Comparison of ENCODE assay signal across 8 mouse cellular contexts in genomic region chr2:34870520-34871474, GRCm38 (mm10). TPM values are rescaled to one million over a fixed set of nuclear protein-coding genes. Genes with fewer than 3 reads are reported as not detected.
DNase-seq lines count a peak whose midpoint lies in the region; ATAC-seq and TF ChIP-seq lines count a peak whose summit lies in the region.

No protein-coding gene starts in this region.

- no peaks in the 10 kb centered on the region for H3K9me3 ChIP-seq in MEL (replicated peaks; ENCODE audit: insufficient read depth, low read length)
- no peaks in the 10 kb centered on the region for H3K9me3 ChIP-seq in forebrain, postnatal 0 days (ENCODE audit: low read length)
- no peaks in the 10 kb centered on the region for H3K9me3 ChIP-seq in lung, embryonic 15.5 days

- TF ChIP-seq CTCF in MEL (IDR thresholded peaks at IDR 0.05 in 2 of 3, conservative IDR thresholded peaks at IDR 0.05 in 1 of 3; ENCODE audit: control insufficient read depth in 1 of 3, insufficient read depth in 1 of 3, low read depth in 2 of 3, low read length in 3 of 3, poor library complexity in 1 of 3, severe bottlenecking in 1 of 3): no peak
- TF ChIP-seq CTCF in cerebellum, adult 2 months (IDR thresholded peaks at IDR 0.05; ENCODE audit: borderline replicate concordance, insufficient read depth, low read depth, low read length): no peak
- peak; percentile 5 for TF ChIP-seq CTCF in forebrain, postnatal 0 days (IDR thresholded peaks at IDR 0.05; ENCODE audit: low read depth)

- peaks cover 3 to 9% of the 10 kb centered on the region in 2 experiments; a peak in 3 of 4 replicates for H3K4me1 ChIP-seq in MEL (ENCODE audit: control insufficient read depth in 1 of 2, insufficient read depth in 2 of 2, low read length in 2 of 2)
- no peaks in the 10 kb centered on the region; the same call in 1 of the 2 replicates for H3K4me1 ChIP-seq in cerebellum, adult 2 months (ENCODE audit: control insufficient read depth, insufficient read depth, low read length)
- peaks cover 8% of the 10 kb centered on the region for H3K4me1 ChIP-seq in forebrain, postnatal 0 days (ENCODE audit: insufficient read depth)
- H3K4me1 ChIP-seq in lung, embryonic 15.5 days: peaks cover 34% of the 10 kb centered on the region

- H3K27me3 ChIP-seq in MEL (ENCODE audit: control insufficient read depth in 1 of 2, insufficient read depth in 2 of 2, low read length in 2 of 2): no peaks in the 10 kb centered on the region
- no peaks in the 10 kb centered on the region for H3K27me3 ChIP-seq in cerebellum, adult 2 months (ENCODE audit: control insufficient read depth, insufficient read depth, low read length)
- peaks cover 4% of the 10 kb centered on the region; the same call in 1 of the 2 replicates for H3K27me3 ChIP-seq in forebrain, postnatal 0 days (ENCODE audit: insufficient read depth, low read length)
- H3K27me3 ChIP-seq in lung, embryonic 15.5 days: peaks cover 20% of the 10 kb centered on the region; the same call in 1 of the 2 replicates

- H3K4me3 ChIP-seq in MEL (ENCODE audit: control insufficient read depth in 1 of 2, insufficient read depth in 1 of 2, low read depth in 2 of 2, low read length in 2 of 2): peak overlapping the region; percentile 61 to 73
- peak overlapping the region; percentile 84 for H3K4me3 ChIP-seq in cerebellum, adult 2 months (replicated peaks; ENCODE audit: insufficient read depth, low read depth, low read length)
- peak overlapping the region; percentile 67 for H3K4me3 ChIP-seq in forebrain, postnatal 0 days (ENCODE audit: low read depth, low read length)
- H3K4me3 ChIP-seq in lung, embryonic 15.5 days: peak overlapping the region; percentile 94

- TF ChIP-seq RAD21 in MEL (IDR thresholded peaks at IDR 0.05; ENCODE audit: low read depth, low read length): no peak

- H3K4me2 ChIP-seq in forebrain, postnatal 0 days (ENCODE audit: low read depth): peak overlapping the region; percentile 53
- peak overlapping the region; percentile 64 for H3K4me2 ChIP-seq in lung, embryonic 15.5 days

- TF ChIP-seq EP300 in MEL (IDR thresholded peaks at IDR 0.05; ENCODE audit: low read depth in 1 of 2, low read length in 2 of 2): no peak

- H3K27ac ChIP-seq in MEL (ENCODE audit: control insufficient read depth, low read depth, low read length): peak overlapping the region; percentile 94
- peak overlapping the region; percentile 74 for H3K27ac ChIP-seq in cerebellum, adult 2 months (ENCODE audit: insufficient read depth, low read length)
- H3K27ac ChIP-seq in forebrain, postnatal 0 days (ENCODE audit: low read depth, low read length): peak overlapping the region; percentile 86
- H3K27ac ChIP-seq in lung, embryonic 15.5 days: peak overlapping the region; percentile 94

- WGBS in cerebellum, adult 2 months: under 1% methylated on average over 67 of the region's 67 CpGs
- under 1% methylated on average over 67 of the region's 67 CpGs for WGBS in forebrain, postnatal 0 days
- under 1% methylated on average over 67 of the region's 67 CpGs for WGBS in lung, embryonic 15.5 days

- H3K79me2 ChIP-seq in MEL (ENCODE audit: control insufficient read depth, insufficient read depth, low read length, poor library complexity): peaks cover 48% of the 10 kb centered on the region

- peak overlapping the region; percentile 95 for H3K9ac ChIP-seq in MEL (ENCODE audit: control insufficient read depth, low read depth, low read length, poor library complexity, severe bottlenecking)
- peak overlapping the region; percentile 79 for H3K9ac ChIP-seq in forebrain, postnatal 0 days
- peak overlapping the region; percentile 91 for H3K9ac ChIP-seq in lung, embryonic 15.5 days

- DNase-seq in MEL (ENCODE audit: low read depth, low spot score): peak; percentile 99
- peak; percentile 94 to 95 for DNase-seq in cerebellum, adult 2 months
- peak; percentile 99 for DNase-seq in forebrain, postnatal 0 days
- DNase-seq in heart, postnatal 4 days: peak; percentile 95
- DNase-seq in layer of hippocampus, adult 8-10 months (ENCODE audit: low spot score in 2 of 2): peak; percentile 94
- DNase-seq in ovary, adult 18-20 months (ENCODE audit: low spot score): peak; percentile 94
- DNase-seq in thymus, postnatal 0 days (ENCODE audit: low spot score): peak; percentile 100

- TF ChIP-seq POLR2A in MEL (IDR thresholded peaks at IDR 0.05; ENCODE audit: control insufficient read depth in 1 of 2, insufficient read depth in 1 of 2, low read depth in 1 of 2, low read length in 2 of 2, poor library complexity in 1 of 2): peak; percentile 95 to 97
- TF ChIP-seq POLR2A in cerebellum, adult 2 months (IDR thresholded peaks at IDR 0.05; ENCODE audit: borderline replicate concordance, insufficient read depth, low read length): peak; percentile 95

- H3K36me3 ChIP-seq in MEL (ENCODE audit: control insufficient read depth in 1 of 2, insufficient read depth in 2 of 2, low read length in 2 of 2): peaks cover 4 to 19% of the 10 kb centered on the region in 2 experiments
- H3K36me3 ChIP-seq in forebrain, postnatal 0 days (ENCODE audit: insufficient read depth): peaks cover under 1% of the 10 kb centered on the region; the same call in 1 of the 2 replicates
- H3K36me3 ChIP-seq in lung, embryonic 15.5 days: peaks cover 3% of the 10 kb centered on the region; the same call in 1 of the 2 replicates

- peak; percentile 99 for ATAC-seq in forebrain, postnatal 0 days
- peak; percentile 96 for ATAC-seq in lung, embryonic 15.5 days (ENCODE audit: borderline replicate concordance, extremely low read depth, low FRiP score, low TSS enrichment)

RNA-seq across cellular contexts. Expression of gene Cutal, which starts 3.4 kb away (rescaled TPM):
- total RNA-seq in MEL (2012; rRNA removed): not detected in 2 replicates
- not detected for polyA plus RNA-seq in MEL (2012; ENCODE audit: insufficient read depth in 1 of 2, insufficient read length in 2 of 2, low read depth in 1 of 2, low replicate concordance in 2 of 2, missing spikeins in 1 of 2)
- polyA plus RNA-seq in cerebellum, adult 2 months (2012; rRNA removed): 0.88 and 0.89 TPM in 2 replicates
- total RNA-seq in forebrain, postnatal 0 days (2014; rRNA removed): 0.38 and 0.43 TPM in 2 replicates
- polyA plus RNA-seq in forebrain, postnatal 0 days (2015; fragmentation: Nextera tagmentation; extraction: Ambion mirVana): 0.29 and 0.39 TPM in 2 replicates
- total RNA-seq in heart, postnatal 4 days (2021): under 1 TPM; 0.41 to 0.90 TPM
- under 1 TPM; 0.28 to 0.91 (median 0.43) TPM for total RNA-seq in layer of hippocampus, adult 8-10 months (2022)
- polyA plus RNA-seq in lung, embryonic 15.5 days (2015; fragmentation: Nextera tagmentation; extraction: Ambion mirVana): 0.63 and 0.75 TPM in 2 replicates
- 0.30 and 0.62 TPM in 2 replicates for polyA plus RNA-seq in thymus, postnatal 0 days (2015; fragmentation: Nextera tagmentation; extraction: Ambion mirVana)

RNA-seq across cellular contexts. Expression of gene Psmd5, which starts 4.0 kb away (rescaled TPM):
- total RNA-seq in MEL (2012; rRNA removed): 48.1 and 63.0 TPM in 2 replicates
- polyA plus RNA-seq in MEL (2012; ENCODE audit: insufficient read depth in 1 of 2, insufficient read length in 2 of 2, low read depth in 1 of 2, low replicate concordance in 2 of 2, missing spikeins in 1 of 2): 10 to 100 TPM in 1 of 2 experiments, not detected in 1; 70.3 TPM
- 47.9 and 52.9 TPM in 2 replicates for polyA plus RNA-seq in cerebellum, adult 2 months (2012; rRNA removed)
- total RNA-seq in forebrain, postnatal 0 days (2014; rRNA removed): 40.5 and 43.3 TPM in 2 replicates
- polyA plus RNA-seq in forebrain, postnatal 0 days (2015; fragmentation: Nextera tagmentation; extraction: Ambion mirVana): 84.6 and 85.2 TPM in 2 replicates
- total RNA-seq in heart, postnatal 4 days (2021): 10 to 100 TPM; 17.1 to 17.7 TPM
- 10 to 100 TPM; 40.0 to 53.1 (median 45.1) TPM for total RNA-seq in layer of hippocampus, adult 8-10 months (2022)
- 110 TPM in 2 replicates for polyA plus RNA-seq in lung, embryonic 15.5 days (2015; fragmentation: Nextera tagmentation; extraction: Ambion mirVana)
- polyA plus RNA-seq in thymus, postnatal 0 days (2015; fragmentation: Nextera tagmentation; extraction: Ambion mirVana): 81.1 and 85.3 TPM in 2 replicates

RNA-seq across cellular contexts. Expression of gene Gm34653, which starts 38.0 kb away (rescaled TPM):
- 0.08 TPM in 1 of 2 replicates, not detected in the other for total RNA-seq in MEL (2012; rRNA removed)
- polyA plus RNA-seq in MEL (2012; ENCODE audit: insufficient read depth in 1 of 2, insufficient read length in 2 of 2, low read depth in 1 of 2, low replicate concordance in 2 of 2, missing spikeins in 1 of 2): under 1 TPM in 1 of 2 experiments, not detected in 1; 0.10 TPM
- not detected in 2 replicates for polyA plus RNA-seq in cerebellum, adult 2 months (2012; rRNA removed)
- total RNA-seq in forebrain, postnatal 0 days (2014; rRNA removed): 0.08 and 0.24 TPM in 2 replicates
- polyA plus RNA-seq in forebrain, postnatal 0 days (2015; fragmentation: Nextera tagmentation; extraction: Ambion mirVana): 0.15 TPM in 1 of 2 replicates, not detected in the other
- not detected for total RNA-seq in heart, postnatal 4 days (2021)
- total RNA-seq in layer of hippocampus, adult 8-10 months (2022): not detected
- not detected in 2 replicates for polyA plus RNA-seq in lung, embryonic 15.5 days (2015; fragmentation: Nextera tagmentation; extraction: Ambion mirVana)
- 0.08 TPM in 1 of 2 replicates, not detected in the other for polyA plus RNA-seq in thymus, postnatal 0 days (2015; fragmentation: Nextera tagmentation; extraction: Ambion mirVana)

RNA-seq across cellular contexts. Expression of gene Phf19, which starts 43.0 kb away (rescaled TPM):
- 10.2 and 10.9 TPM in 2 replicates for total RNA-seq in MEL (2012; rRNA removed)
- 10 to 100 TPM in 1 of 2 experiments, not detected in 1; 26.2 TPM for polyA plus RNA-seq in MEL (2012; ENCODE audit: insufficient read depth in 1 of 2, insufficient read length in 2 of 2, low read depth in 1 of 2, low replicate concordance in 2 of 2, missing spikeins in 1 of 2)
- polyA plus RNA-seq in cerebellum, adult 2 months (2012; rRNA removed): 1.7 and 2.2 TPM in 2 replicates
- total RNA-seq in forebrain, postnatal 0 days (2014; rRNA removed): 1.5 and 2.5 TPM in 2 replicates
- 1.5 and 2.4 TPM in 2 replicates for polyA plus RNA-seq in forebrain, postnatal 0 days (2015; fragmentation: Nextera tagmentation; extraction: Ambion mirVana)
- total RNA-seq in heart, postnatal 4 days (2021): 1 to 10 TPM; 6.2 to 6.6 TPM
- 1 to 10 TPM; 1.1 to 2.1 (median 1.7) TPM for total RNA-seq in layer of hippocampus, adult 8-10 months (2022)
- polyA plus RNA-seq in lung, embryonic 15.5 days (2015; fragmentation: Nextera tagmentation; extraction: Ambion mirVana): 3.2 and 4.2 TPM in 2 replicates
- polyA plus RNA-seq in thymus, postnatal 0 days (2015; fragmentation: Nextera tagmentation; extraction: Ambion mirVana): 10.7 TPM in 2 replicates

RNA-seq across cellular contexts. Expression of gene Fbxw2, which starts 44.7 kb away (rescaled TPM):
- 40.2 and 43.7 TPM in 2 replicates for total RNA-seq in MEL (2012; rRNA removed)
- 100 to 1,000 TPM in 1 of 2 experiments, 10 to 100 TPM in 1; 49.7 to 101 TPM for polyA plus RNA-seq in MEL (2012; ENCODE audit: insufficient read depth in 1 of 2, insufficient read length in 2 of 2, low read depth in 1 of 2, low replicate concordance in 2 of 2, missing spikeins in 1 of 2)
- polyA plus RNA-seq in cerebellum, adult 2 months (2012; rRNA removed): 71.4 and 77.5 TPM in 2 replicates
- 130 and 140 TPM in 2 replicates for total RNA-seq in forebrain, postnatal 0 days (2014; rRNA removed)
- polyA plus RNA-seq in forebrain, postnatal 0 days (2015; fragmentation: Nextera tagmentation; extraction: Ambion mirVana): 111 and 120 TPM in 2 replicates
- 10 to 100 TPM; 56.9 to 61.8 TPM for total RNA-seq in heart, postnatal 4 days (2021)
- 10 to 100 TPM; 72.9 to 81.7 (median 77.2) TPM for total RNA-seq in layer of hippocampus, adult 8-10 months (2022)
- 93.2 and 94.1 TPM in 2 replicates for polyA plus RNA-seq in lung, embryonic 15.5 days (2015; fragmentation: Nextera tagmentation; extraction: Ambion mirVana)
- polyA plus RNA-seq in thymus, postnatal 0 days (2015; fragmentation: Nextera tagmentation; extraction: Ambion mirVana): 86.1 and 106 TPM in 2 replicates

Comparison
In these comparisons a context has a peak if more than half of its experiments do, and no peak if none do; other contexts are left out.
1. Peak in every context shown above with its lines: DNase-seq, ATAC-seq, H3K4me3 ChIP-seq and H3K27ac ChIP-seq.